Mouse (Mus musculus) stomach, embryonic 15.5 days (tissue): ENCODE measurements around the gene Bach2. TPM values are rescaled to one million over a fixed set of nuclear protein-coding genes. Genes with fewer than 3 reads are reported as not detected.

Experiments used
- ATAC-seq: fragments of 200-750 bp; cut with Nextera tagmentation; 2 replicates; pipeline ENCODE4 v1.8.0; 2017; ENCODE audit warnings: low read depth, moderate number of reproducible peaks, moderate TSS enrichment; ENCODE audit not compliant: insufficient read depth, low FRiP score
- H3K27ac ChIP-seq: fragments of 300-500 bp; sonication (generic); 2 replicates; pipeline ENCODE4 v1.5.1; 2015; ENCODE audit warnings: mild to moderate bottlenecking, inconsistent platforms
- H3K27me3 ChIP-seq: fragments of 300-500 bp; sonication (generic); replicated peaks from 2 replicates; pipeline ENCODE4 v1.6.1; 2015; ENCODE audit warnings: inconsistent platforms
- H3K36me3 ChIP-seq: fragments of 300-500 bp; sonication (generic); 2 replicates; pipeline ENCODE4 v1.6.1; 2015; ENCODE audit warnings: inconsistent platforms
- H3K4me1 ChIP-seq: fragments of 300-500 bp; sonication (generic); 2 replicates; pipeline ENCODE4 v1.6.1; 2015; ENCODE audit warnings: inconsistent platforms
- H3K4me2 ChIP-seq: fragments of 300-500 bp; sonication (generic); 2 replicates; pipeline ENCODE4 v1.6.1; 2015; ENCODE audit warnings: mild to moderate bottlenecking, inconsistent platforms
- H3K4me3 ChIP-seq: fragments of 300-500 bp; sonication (generic); replicated peaks from 2 replicates; pipeline ENCODE4 v1.5.1; 2015; ENCODE audit warnings: inconsistent platforms
- H3K9ac ChIP-seq: fragments of 300-500 bp; sonication (generic); 2 replicates; pipeline ENCODE4 v1.6.1; 2015; ENCODE audit warnings: inconsistent platforms
- H3K9me3 ChIP-seq: fragments of 300-500 bp; sonication (generic); 2 replicates; pipeline ENCODE4 v1.6.1; 2016; ENCODE audit warnings: inconsistent platforms
- WGBS: fragments of 180-500 bp; shearing (Covaris S2); methylation state at CpG from one replicate; pipeline ENCODE4 v1.1.7; 2015; 5-methylcytosine and 5-hydroxymethylcytosine counted together
- polyA plus RNA-seq: library from polyadenylated mRNA; unstranded; fragments of >200 nt; fragmentation: Nextera tagmentation; extraction: Ambion mirVana; gene quantifications from 2 replicates; pipeline ENCODE4 v1.2.1, GENCODE M21; 2015

The Bach2 gene
- polyA plus RNA-seq, 1 experiment from 2014 or later: 5.2 TPM

DNA sequence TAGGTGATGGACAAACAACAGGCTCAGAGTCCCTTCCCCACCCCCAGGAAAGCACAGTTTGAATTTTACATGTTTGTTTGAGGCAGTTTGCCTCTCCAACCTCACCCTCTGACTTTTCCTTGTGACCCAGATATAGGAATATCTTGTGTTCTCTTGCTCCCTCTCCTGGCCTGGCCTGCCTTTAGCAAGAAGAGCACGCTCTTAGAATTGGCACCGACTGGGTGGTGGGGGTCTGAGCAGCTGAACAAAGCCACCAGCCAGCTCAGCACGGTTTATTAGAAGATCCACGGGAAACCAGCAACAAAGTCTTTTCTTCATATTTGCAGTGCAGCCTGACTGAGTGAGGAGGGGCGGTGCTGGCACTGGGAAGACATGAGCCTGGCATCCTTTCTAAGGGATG, 299.5 kb downstream of the Bach2 start:
- 0 out of 2 replicates have a peak, but pooled peaks cover 6% of the 10 kb centered on the region for H3K4me1 ChIP-seq
- no peaks in the 10 kb centered on the region for H3K36me3 ChIP-seq
- H3K27ac ChIP-seq: no peak overlapping the region
- no peaks in the 10 kb centered on the region for H3K27me3 ChIP-seq
- H3K4me2 ChIP-seq: no peak overlapping the region
- ATAC-seq: peak; percentile 68; the same call in 1 of the 2 replicates
- H3K9me3 ChIP-seq: no peaks in the 10 kb centered on the region
- H3K9ac ChIP-seq: no peak overlapping the region
- WGBS: 18% methylated on average over 5 of the region's 5 CpGs
- H3K4me3 ChIP-seq: no peak overlapping the region

DNA sequence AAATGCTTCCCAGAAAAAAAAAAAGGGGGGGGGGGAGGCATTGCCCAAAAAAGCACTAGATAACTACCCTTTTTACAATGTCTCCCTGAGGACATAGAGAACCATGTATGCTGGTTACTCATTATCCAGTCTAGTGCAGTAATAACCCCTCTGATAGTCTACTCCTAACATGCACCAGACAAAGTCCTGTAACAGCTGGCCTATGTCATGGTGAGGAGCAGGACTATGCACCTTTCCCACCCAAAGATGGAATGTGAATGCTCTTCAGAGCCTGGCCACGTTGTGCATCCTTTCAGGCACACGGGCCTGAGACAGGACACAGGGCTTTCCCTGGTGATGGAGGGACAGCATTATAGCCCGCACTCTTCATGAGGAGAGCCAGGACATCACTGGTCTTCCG, 299.9 kb downstream of the Bach2 start:
- no peaks in the 10 kb centered on the region for H3K36me3 ChIP-seq

DNA sequence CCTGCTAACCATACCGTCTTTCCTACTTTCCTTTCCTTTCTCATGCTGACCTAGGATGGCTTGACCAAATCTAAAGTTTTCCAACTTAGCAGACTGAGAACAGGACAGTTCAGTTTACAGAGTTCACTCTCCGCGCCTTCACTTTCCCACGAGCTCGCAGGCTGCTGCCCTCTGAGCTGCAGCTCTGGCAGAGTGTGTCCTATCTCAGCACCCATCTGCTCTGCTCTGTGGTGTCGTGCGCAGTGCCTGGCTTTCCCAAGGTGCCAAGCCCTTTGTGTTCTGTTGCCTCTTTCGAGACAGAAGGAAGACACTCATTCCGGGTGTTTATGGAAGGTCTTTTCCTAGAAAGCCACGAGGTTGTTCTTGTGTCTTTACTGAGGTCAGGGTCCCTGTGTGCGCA, 300.4 kb downstream of the Bach2 start:
- Histone ChIP-seq H3K27me3 (no peaks in the 10 kb centered on the region), H3K9me3 (no peaks in the 10 kb centered on the region), H3K4me3 (no peak overlapping the region), H3K9ac (no peak overlapping the region), H3K27ac (no peak overlapping the region), H3K4me2 (no peak overlapping the region), H3K36me3 (no peaks in the 10 kb centered on the region), H3K4me1 (0 out of 2 replicates have a peak, but pooled peaks cover 6% of the 10 kb centered on the region)
- 69% methylated on average over 11 of the region's 11 CpGs for WGBS
- ATAC-seq: no peak

More for the DNA sequence above, 299.9 kb downstream of the Bach2 start:
- WGBS: 59% methylated on average over 4 of the region's 4 CpGs
- Histone ChIP-seq H3K4me3 (no peak overlapping the region), H3K27ac (no peak overlapping the region), H3K9me3 (no peaks in the 10 kb centered on the region), H3K9ac (no peak overlapping the region), H3K4me1 (0 out of 2 replicates have a peak, but pooled peaks cover 6% of the 10 kb centered on the region), H3K4me2 (no peak overlapping the region), H3K27me3 (no peaks in the 10 kb centered on the region)
- 0 out of 2 replicates have a peak, but pooled peaks have one; percentile 17 for ATAC-seq

DNA sequence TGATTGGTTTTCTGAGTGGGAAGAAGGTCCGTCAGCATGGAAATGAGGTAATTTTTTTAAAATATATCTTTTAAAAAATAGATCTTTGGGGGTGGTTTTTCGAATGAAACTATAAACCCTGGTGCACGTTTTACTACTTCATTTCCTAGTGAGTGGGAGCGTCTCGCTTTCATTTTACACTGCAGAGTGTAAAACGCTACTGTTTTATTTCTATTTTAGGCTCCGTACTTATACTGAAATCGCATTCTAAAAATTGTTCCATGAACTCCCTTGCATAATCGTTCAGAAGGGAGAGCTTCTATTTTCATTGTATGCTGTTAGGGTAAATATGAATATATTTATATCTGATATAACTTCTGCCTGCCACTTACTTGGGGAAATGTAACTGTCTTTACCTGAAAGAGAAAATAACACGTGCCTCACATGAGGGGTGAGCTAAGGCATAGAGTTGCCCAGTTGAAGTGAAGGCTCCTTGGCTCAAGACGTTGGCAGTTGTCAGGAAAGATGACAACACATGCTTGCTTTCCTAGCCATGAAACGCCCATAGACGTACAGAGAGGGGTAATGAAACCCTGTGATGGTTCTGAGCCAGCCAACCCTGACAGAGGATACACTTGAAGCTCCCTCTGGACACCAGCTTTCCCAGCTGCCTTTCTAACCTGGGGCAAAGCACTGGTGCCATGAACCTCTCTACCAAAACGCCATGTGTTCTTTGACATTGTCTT, 306.4 kb downstream of the Bach2 start:
- Histone ChIP-seq H3K27ac (no peak overlapping the region), H3K9ac (no peak overlapping the region), H3K4me2 (no peak overlapping the region), H3K27me3 (no peaks in the 10 kb centered on the region), H3K9me3 (no peaks in the 10 kb centered on the region), H3K36me3 (no peaks in the 10 kb centered on the region), H3K4me3 (no peak overlapping the region), H3K4me1 (no peaks in the 10 kb centered on the region)
- ATAC-seq: no peak
- 85% methylated on average over 14 of the region's 14 CpGs for WGBS

DNA sequence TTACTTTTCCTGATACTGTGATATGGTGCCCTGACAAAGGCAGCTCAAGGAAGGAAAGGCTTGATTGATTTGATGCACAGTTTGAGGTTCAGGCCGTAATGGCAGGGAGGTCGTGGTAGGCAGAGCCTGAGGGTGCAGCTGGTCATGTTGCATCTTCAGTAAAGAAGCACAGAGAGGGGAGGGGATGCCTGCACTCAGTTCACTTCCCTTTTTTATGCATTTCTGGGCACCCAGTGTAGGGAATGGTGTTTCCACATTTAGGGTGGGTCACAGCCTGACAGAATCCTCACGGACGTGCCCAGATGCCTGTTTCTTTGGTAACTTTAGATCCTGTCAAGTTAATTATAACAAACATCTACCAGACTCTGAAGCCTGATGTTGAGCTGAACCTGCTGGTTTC, 306.9 kb downstream of the Bach2 start:
- no peak for ATAC-seq
- Histone ChIP-seq H3K4me2 (no peak overlapping the region), H3K36me3 (no peaks in the 10 kb centered on the region), H3K9me3 (no peaks in the 10 kb centered on the region), H3K4me1 (no peaks in the 10 kb centered on the region), H3K9ac (no peak overlapping the region), H3K27me3 (no peaks in the 10 kb centered on the region), H3K4me3 (no peak overlapping the region), H3K27ac (no peak overlapping the region)
- WGBS: 71% methylated on average over 4 of the region's 4 CpGs

DNA sequence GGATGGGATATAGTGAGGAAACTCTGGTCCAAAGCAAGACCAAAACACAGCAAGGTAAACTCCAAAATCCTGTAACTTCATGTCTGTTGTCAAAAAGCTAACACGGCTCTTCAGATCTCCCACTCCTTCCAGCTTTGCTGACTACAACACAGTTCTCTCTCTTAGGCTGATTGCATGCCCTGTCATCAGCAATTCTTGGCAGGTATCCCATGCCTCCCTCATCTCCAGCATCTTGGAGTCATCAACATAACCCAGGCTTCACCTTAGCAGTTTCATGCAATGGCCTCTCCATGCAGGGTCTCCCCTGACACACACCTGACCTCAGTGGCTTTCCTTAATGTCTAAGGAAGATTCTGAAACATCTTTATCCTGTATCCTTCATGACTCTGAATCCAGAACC, 310.5 kb downstream of the Bach2 start:
- Histone ChIP-seq H3K27ac (no peak overlapping the region), H3K4me3 (no peak overlapping the region), H3K4me1 (no peaks in the 10 kb centered on the region), H3K9ac (no peak overlapping the region), H3K4me2 (no peak overlapping the region), H3K27me3 (no peaks in the 10 kb centered on the region), H3K9me3 (no peaks in the 10 kb centered on the region), H3K36me3 (no peaks in the 10 kb centered on the region)
- WGBS: 87% methylated on average over 1 of the region's 1 CpGs
- no peak for ATAC-seq

DNA sequence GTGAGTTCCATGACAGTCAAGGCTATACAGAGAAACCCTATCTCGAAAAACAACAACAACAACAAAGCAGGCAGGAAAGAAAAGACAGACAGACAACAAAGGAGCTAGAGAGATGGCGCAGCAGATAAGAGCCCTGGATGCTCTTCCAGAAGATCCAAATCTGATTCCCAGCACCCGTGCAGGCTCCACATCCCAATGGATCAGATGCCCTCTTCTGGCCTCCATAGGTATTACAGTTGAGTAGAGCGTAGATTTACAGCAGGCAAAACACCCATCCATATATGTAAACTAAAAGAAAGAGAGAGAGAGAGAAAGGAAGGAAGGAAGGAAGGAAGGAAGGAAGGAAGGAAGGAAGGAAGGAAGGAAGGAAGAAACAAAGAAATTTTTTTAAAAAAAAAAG, 312.7 kb downstream of the Bach2 start:
- H3K27ac ChIP-seq: no peak overlapping the region
- ATAC-seq: no peak
- no peaks in the 10 kb centered on the region for H3K36me3 ChIP-seq
- H3K27me3 ChIP-seq: no peaks in the 10 kb centered on the region
- H3K9ac ChIP-seq: no peak overlapping the region
- H3K9me3 ChIP-seq: no peaks in the 10 kb centered on the region
- no peak overlapping the region for H3K4me2 ChIP-seq
- H3K4me1 ChIP-seq: no peaks in the 10 kb centered on the region
- H3K4me3 ChIP-seq: no peak overlapping the region
- WGBS: 50% methylated on average over 4 of the region's 4 CpGs

DNA sequence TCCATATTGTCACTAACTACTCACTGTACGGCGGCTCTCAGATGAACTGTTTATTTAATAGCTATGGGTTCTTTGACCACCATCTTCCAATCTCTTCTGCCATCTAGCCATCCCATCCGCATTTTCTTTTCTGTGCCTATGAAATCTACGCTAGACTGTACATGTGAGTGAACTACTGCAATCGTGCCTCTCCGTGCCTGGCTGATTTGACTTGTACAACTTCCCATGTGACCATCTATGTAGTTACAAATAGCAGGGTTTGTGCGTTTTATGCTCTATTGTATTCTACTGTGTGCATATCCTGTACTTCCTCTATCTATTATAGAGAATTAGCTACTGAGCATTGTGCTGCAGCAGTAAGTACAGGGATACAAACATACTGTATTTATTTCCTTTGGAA, 316.9 kb downstream of the Bach2 start:
- no peak for ATAC-seq
- Histone ChIP-seq H3K36me3 (no peaks in the 10 kb centered on the region), H3K27me3 (no peaks in the 10 kb centered on the region), H3K4me1 (no peaks in the 10 kb centered on the region), H3K9ac (no peak overlapping the region), H3K27ac (no peak overlapping the region), H3K4me2 (no peak overlapping the region), H3K4me3 (no peak overlapping the region), H3K9me3 (no peaks in the 10 kb centered on the region)
- 84% methylated on average over 7 of the region's 7 CpGs for WGBS

DNA sequence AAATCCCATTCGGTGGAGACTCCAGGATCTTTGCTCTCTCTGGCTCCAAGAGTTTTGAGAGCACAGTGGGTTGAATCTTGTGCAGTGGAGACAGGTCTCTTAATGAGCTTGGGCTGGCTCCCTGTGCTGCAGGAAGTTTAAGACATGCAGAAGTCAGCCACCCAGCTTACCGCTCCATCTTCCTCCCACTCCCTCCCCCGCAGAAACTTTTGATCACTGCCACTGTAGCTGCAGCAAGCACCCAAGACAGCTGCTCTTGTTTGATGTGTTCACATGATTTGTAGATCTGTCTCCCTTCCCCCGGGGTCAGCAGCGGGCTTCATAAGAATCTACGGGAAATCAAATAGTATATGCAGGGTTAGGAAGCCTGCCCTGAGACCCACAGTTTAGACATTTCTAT, 321.6 kb downstream of the Bach2 start:
- Histone ChIP-seq H3K27me3 (no peaks in the 10 kb centered on the region), H3K27ac (no peak overlapping the region), H3K9me3 (no peaks in the 10 kb centered on the region), H3K9ac (no peak overlapping the region), H3K4me2 (no peak overlapping the region), H3K4me1 (no peaks in the 10 kb centered on the region), H3K4me3 (no peak overlapping the region), H3K36me3 (peaks cover 5% of the 10 kb centered on the region; the same call in 1 of the 2 replicates)
- 20% methylated on average over 6 of the region's 6 CpGs for WGBS
- no peak for ATAC-seq

DNA sequence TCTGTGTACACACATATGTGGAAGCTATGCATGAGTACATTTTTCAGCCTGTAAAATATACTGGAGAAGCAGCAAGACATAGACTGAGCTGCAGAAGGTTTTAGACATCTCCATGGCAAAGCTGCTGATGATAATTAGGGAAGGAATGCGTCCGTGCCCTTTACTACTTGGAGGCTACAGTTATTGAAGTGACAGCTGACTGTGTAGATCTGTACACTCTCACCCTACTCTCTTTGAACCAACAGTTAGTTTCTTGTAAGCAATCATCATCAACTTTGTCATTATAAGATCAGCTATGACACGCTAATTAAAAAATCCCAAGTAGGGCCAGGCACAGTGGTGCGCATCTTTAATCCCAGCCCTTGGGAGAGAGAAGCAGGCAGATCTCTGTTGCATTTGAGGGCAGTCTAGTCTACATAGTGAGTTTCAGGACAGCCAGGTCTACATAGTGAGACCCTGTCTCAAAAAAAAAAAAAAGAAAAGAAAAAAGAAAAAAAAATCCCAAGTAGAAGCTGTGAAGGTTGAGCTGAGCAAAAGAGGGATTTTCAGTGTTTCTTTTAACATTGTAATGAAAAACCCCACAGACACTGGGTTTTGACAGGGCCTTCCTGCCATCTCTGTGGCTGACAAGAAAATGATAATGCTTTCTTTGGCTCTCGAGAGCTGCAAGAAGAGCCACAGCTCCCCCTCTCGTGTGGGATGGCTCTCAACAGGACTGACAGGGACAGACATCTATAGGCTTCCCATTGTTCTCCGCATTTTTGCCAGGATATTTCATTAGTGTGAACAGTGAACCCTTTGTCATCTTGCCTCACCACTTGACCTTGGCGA, 322.3 kb downstream of the Bach2 start:
- Histone ChIP-seq H3K9me3 (no peaks in the 10 kb centered on the region), H3K36me3 (peaks cover 5% of the 10 kb centered on the region; the same call in 1 of the 2 replicates), H3K4me1 (no peaks in the 10 kb centered on the region), H3K27ac (no peak overlapping the region), H3K9ac (no peak overlapping the region), H3K27me3 (no peaks in the 10 kb centered on the region), H3K4me2 (no peak overlapping the region), H3K4me3 (no peak overlapping the region)
- no peak for ATAC-seq
- WGBS: 61% methylated on average over 8 of the region's 8 CpGs

DNA sequence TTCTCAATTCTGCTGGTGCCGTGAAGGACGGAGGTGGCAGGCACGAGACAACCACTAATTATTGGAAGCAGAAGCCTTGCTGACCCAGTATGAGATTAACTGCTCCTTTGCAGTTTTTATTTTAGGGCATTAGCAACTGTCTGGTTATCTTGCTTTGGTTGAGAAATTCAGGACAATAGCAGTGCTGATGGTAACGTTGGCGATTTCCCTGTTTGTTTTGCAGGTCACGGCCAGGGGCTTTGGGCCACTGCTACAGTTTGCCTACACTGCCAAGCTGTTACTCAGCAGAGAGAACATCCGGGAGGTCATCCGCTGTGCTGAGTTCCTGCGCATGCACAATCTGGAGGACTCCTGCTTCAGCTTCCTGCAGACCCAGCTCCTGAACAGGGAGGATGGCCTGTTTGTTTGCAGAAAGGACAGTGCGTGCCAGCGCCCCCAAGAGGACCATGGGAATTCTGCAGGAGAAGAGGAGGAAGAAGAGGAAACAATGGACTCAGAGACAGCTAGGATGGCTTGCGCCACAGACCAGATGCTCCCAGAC, 323.0 kb downstream of the Bach2 start:
- WGBS: 52% methylated on average over 12 of the region's 12 CpGs
- no peak overlapping the region for H3K27ac ChIP-seq

More for the DNA sequence above, 323.0 kb downstream of the Bach2 start:
- Histone ChIP-seq H3K4me3 (no peak overlapping the region), H3K4me1 (no peaks in the 10 kb centered on the region), H3K9me3 (no peaks in the 10 kb centered on the region), H3K9ac (no peak overlapping the region), H3K4me2 (no peak overlapping the region), H3K27me3 (no peaks in the 10 kb centered on the region), H3K36me3 (peaks cover 5% of the 10 kb centered on the region; the same call in 1 of the 2 replicates)
- no peak; the same call in 1 of the 2 replicates for ATAC-seq
